Mouse (Mus musculus) monocyte, adult 2 months (primary cell): ENCODE data around the gene Nup188.

Experiments
- DNase-seq, 2 experiments: peaks; one replicate each; pipeline ENCODE4 v3.0.0; 2022; ENCODE audit warnings: low spot score in 2 of 2, low read depth in 1 of 2

Nup188 gene

DNA sequence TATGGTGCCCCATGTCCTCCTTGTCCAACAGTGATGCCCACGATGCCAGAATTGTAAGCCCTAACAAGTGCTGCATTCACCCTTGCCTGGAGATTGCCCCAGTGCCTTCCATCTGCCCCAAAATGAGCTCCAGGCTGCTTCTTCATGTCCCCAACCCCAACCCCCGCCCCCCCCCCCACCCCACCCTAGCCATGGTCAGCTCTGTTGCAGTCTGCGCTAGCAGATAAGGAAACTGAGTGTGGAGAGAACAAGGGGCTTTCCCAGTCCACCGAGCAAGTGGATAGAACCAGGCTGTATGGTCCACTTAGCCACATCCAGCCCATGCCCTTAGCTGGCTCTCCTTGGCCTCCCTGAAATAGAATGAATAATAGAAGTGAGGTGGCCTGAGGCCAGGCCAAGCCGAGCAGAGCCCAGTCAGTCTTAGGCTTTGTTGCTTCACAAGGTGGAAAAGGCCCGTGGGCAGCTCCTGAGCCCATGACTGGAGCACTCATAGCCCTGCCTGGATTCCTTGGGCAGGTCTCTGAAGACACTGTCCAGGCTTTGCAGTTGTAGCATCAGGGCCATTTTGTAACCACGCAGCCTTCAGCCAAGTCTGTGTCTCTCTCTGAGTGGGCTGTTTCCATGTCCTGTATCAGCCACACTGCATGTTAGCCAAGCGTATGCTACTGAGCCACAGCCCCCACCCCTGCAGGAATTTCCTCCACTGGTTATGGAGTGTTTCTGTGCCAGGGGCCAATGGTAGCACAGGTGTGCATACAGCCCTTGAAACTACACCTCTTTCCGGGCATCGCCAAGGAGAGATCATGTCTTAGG is 94.6 kb downstream of the Nup188 start:
- DNase-seq: no peak

DNA sequence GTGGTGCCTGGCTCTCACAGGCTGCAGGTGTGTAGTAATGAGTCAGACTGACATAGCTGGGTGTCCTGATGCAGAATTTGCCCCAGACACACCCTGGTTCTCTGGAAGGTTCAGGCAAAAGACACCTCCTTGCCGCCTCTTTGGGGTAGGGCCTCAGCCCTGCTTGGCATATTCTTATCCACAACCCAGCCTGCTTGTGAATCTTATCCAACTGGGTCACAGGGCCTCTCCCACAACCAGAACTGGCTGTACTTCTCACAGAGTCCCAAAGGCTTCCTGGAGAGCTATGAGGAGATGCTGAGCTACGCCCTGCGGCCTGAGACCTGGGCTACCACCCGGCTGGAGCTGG is 95.2 kb downstream of the Nup188 start:
- no peak for DNase-seq

DNA sequence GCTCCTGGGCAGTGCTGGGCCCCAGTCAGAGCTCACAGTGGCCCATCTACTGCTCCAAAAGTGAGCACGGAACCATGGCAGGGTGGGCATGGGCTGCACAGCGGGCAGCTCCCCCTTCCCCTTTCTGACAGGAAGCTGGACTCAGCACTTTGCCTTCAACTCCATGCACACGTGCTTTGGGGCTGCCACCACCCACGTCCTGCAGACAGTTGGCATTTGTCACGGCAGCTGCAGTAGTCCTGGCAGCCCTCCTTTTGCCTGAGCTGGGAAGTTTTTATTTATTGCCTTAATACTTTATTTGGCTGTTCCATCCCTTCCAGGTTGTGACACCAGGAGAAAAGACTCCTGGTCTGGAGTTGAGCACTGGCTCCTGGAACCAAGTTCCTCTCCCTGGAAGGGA is 98.6 kb downstream of the Nup188 start:
- DNase-seq: no peak

DNA sequence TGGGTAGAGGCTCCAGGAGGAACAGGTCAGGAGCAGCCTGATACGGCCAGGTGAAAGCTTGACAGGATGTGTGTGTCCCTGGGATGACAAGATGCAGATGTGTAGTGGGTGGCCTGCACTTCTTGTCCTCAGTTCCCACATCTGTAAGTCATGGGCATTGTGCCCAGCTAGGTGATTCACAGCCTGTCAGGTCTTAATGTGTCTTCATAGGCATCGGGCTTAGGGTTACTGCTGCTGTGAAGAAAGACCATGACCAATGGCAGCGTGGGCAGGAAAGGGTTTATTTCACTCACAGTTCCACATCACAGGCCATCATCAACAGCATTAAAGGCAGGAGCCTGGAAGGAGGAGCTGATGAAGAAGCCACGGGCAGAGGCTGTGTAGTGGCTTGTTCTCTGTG is 99.4 kb downstream of the Nup188 start:
- no peak for DNase-seq

DNA sequence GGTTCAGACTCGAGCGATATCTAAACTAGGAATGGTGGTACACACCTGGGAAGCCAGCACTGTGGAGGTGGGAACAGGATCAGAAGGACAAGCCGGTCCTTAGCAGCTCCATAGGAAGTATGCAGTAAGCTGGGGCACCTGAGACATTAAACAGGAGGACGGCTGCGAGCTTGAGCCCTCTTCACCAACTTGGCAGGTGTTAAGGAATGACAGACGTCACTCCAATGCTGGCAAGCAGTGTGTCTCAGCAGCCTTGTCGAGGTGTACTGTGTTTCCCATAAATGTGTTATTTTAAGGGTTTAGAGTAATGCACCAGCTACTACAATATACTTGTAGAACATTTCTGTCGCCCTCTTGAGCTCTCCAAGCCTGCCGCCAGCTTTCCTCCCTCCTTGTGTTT is 100.7 kb downstream of the Nup188 start:
- DNase-seq: no peak

DNA sequence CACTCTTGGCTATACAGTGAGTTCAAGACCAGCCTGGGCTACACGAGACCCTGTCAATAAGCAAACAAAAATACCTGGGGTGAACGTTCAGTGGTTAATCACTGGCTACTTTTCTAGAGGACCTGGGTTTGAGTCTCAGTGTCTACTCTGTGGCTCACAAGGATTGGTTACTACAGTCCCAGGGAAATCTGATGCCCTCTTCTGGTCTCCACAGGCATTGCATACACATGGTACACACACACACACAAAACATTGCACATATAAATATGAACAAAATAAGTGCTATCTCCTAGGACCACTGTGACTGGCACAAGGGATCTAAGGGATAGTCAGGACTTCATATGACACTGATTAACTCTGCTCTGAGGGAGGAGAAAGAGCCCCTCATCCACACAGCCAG is 102.8 kb downstream of the Nup188 start:
- DNase-seq: no peak

DNA sequence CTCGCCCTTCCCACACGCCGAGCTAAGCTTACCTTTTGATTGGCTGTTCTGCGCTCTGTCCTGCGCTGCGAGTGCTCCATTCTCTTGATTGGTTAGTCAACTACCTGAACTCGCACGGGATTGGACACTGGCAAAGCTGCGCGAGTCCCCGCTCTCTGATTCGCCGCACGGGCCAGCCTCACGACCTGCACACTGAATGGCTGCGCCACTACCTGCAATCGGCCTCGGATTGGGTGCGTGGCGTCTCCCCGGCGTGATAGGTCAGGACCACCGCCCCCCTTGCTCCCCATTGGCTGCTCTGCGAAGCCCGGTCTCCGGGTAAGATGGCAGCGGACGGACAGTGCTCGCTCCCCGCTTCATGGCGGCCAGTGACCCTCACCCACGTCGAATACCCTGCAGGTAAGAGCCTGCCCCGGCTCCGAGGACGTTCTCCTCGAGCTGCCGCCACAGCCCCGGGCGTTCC is 105.9 kb downstream of the Nup188 start, which contains the start of gene Dolpp1:
TSS of gene Dolpp1 (plus strand) at position 141 of the 463 bp plus-strand sequence.
- peak; percentile 95 to 96 for DNase-seq

DNA sequence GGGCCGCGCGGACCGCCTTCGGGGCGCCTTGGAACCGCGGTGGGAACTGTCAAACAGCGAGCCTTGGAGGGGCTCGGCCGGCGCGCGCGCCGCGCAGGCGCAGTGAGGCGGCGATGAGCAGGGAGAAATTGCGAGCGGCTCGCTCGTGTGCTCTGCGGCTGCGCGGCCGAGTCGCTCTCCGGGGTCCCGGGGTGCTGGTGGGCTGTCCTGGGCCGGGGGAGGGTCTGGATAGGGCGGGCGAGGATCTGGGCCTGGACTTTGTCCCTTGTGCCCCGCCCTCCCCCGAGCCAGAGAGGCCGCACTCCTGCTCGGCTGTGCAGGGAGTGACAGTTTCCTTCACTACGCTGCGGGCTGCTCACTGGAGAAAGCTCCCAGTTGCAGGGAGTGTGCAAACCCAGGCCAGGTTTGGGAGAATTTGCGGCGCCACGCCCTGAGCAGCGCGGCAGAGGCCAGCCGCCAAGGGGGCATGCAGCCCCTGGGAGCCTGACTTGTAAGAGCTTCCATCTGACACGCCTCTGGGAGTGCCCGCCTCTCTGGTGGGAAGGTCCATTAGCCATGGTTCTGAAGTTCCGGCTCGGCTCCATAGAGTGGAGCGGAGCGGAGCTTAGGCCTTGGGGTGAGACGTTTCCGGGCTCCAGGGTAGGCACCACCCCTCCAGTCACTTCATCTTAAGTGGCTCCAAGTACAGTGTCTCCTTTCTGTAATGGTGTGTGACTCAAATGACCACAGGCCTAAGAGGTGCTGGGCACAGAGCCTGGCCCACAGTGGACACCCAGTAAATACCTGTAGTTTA is 106.6 kb downstream of the Nup188 start:
- no peak for DNase-seq

DNA sequence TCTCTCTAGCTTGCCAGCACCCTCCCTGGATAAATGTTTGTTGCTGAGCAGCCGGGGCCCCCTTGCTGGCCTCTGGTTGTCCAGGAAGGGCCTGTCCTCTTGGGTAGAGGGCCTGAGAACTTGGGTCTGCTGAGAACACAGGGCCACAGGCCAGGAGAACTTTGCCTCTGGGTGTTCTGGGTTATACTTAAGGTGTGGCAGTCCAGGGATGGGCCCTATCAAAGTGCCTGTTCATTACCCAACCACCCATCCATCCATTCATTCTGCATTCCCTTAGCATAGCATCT is 107.1 kb downstream of the Nup188 start:
- DNase-seq: no peak
